ENCODE assay signal across 9 mouse cellular contexts in genomic region chr8:84984294-84985048, GRCm38 (mm10). TPM values are rescaled to one million over a fixed set of nuclear protein-coding genes. Genes with fewer than 3 reads are reported as not detected.
A peak's percentile ranks its signal among the peaks of the same experiment; 100 is the strongest.
DNase-seq lines count a peak whose midpoint lies in the region; ATAC-seq lines count a peak whose summit lies in the region.
"Had no signal": no experiment of that assay in that cellular context is flagged by ENCODE, and none has a peak within 500 bp of the region (broad histone marks: within the 10 kb centered on the region; RNA-seq: fewer than 3 reads in every experiment).

No protein-coding gene starts in this region.

- no peak for ATAC-seq in limb, embryonic 11.5 days (ENCODE audit: insufficient number of reproducible peaks, low FRiP score, low TSS enrichment, low read depth)
- ATAC-seq in midbrain, embryonic 13.5 days: no peak
- ATAC-seq in monocyte, adult 5-6 weeks (replicated peaks; ENCODE audit: insufficient number of reproducible peaks, low FRiP score, low TSS enrichment, poor library complexity, severe bottlenecking): no peak

- peak overlapping the region; percentile 97 for H3K4me2 ChIP-seq in limb, embryonic 11.5 days (ENCODE audit: low read depth, severe bottlenecking)
- peak overlapping the region; percentile 89 for H3K4me2 ChIP-seq in midbrain, embryonic 13.5 days (replicated peaks)

- intact Hi-C loops in gastrocnemius, postnatal 36 days (cut with DNase I): no loop called here

- peak; percentile 42 for DNase-seq in embryo, embryonic 9.5 days (ENCODE audit: extremely low spot score)
- no peak for DNase-seq in embryo, embryonic 10.5 days (ENCODE audit: low spot score)
- DNase-seq in adrenal gland, postnatal 36 days: peak; percentile 55 to 68
- DNase-seq in heart, postnatal 4 days: peak; percentile 48
- no peak for DNase-seq in limb, embryonic 11.5 days (ENCODE audit: low spot score)
- DNase-seq in gastrocnemius, postnatal 36 days: no peak

- H3K27me3 ChIP-seq in limb, embryonic 11.5 days (ENCODE audit: control insufficient read depth, insufficient read depth, low read length): no peaks in the 10 kb centered on the region
- H3K27me3 ChIP-seq in midbrain, embryonic 13.5 days: peaks cover 63% of the 10 kb centered on the region
- H3K27me3 ChIP-seq: Patski had no signal

- peaks cover 36% of the 10 kb centered on the region for H3K4me1 ChIP-seq in limb, embryonic 11.5 days (ENCODE audit: control insufficient read depth, insufficient read depth, low read length)
- peaks cover 49% of the 10 kb centered on the region for H3K4me1 ChIP-seq in midbrain, embryonic 13.5 days (replicated peaks)

- WGBS in limb, embryonic 11.5 days: 7% methylated on average over 16 of the region's 16 CpGs
- 13% methylated on average over 16 of the region's 16 CpGs for WGBS in midbrain, embryonic 13.5 days

- H3K4me3 ChIP-seq in limb, embryonic 11.5 days (ENCODE audit: low read depth, low read length): no peak overlapping the region
- H3K4me3 ChIP-seq in midbrain, embryonic 13.5 days (replicated peaks): no peak overlapping the region

- H3K27ac ChIP-seq in limb, embryonic 11.5 days (replicated peaks; ENCODE audit: low read depth, low read length): peak overlapping the region; percentile 68
- peak overlapping the region; percentile 44; the same call in 1 of the 2 replicates for H3K27ac ChIP-seq in midbrain, embryonic 13.5 days

- peak overlapping the region; percentile 37; the same call in 1 of the 2 replicates for H3K9ac ChIP-seq in limb, embryonic 11.5 days (ENCODE audit: low read length)
- peak overlapping the region; percentile 62 for H3K9ac ChIP-seq in midbrain, embryonic 13.5 days (replicated peaks)

- H3K9me3 ChIP-seq in limb, embryonic 11.5 days (ENCODE audit: control insufficient read depth, low read length): no peaks in the 10 kb centered on the region
- no peaks in the 10 kb centered on the region for H3K9me3 ChIP-seq in midbrain, embryonic 13.5 days

- no peaks in the 10 kb centered on the region for H3K36me3 ChIP-seq in limb, embryonic 11.5 days (ENCODE audit: control insufficient read depth, insufficient read depth, low read length)
- H3K36me3 ChIP-seq in midbrain, embryonic 13.5 days: no peaks in the 10 kb centered on the region

RNA-seq across cellular contexts. Expression of gene Hook2, which starts 5.9 kb away (rescaled TPM):
- total RNA-seq in adrenal gland, postnatal 36 days (2021): 1 to 10 TPM; 7.0 to 8.2 TPM
- total RNA-seq in heart, postnatal 4 days (2021): 1 to 10 TPM; 2.2 to 2.6 TPM
- polyA plus RNA-seq in limb, embryonic 11.5 days (2014; fragmentation: Nextera tagmentation; extraction: Ambion mirVana): 14.5 and 15.2 TPM in 2 replicates
- polyA plus RNA-seq in midbrain, embryonic 13.5 days (2015; fragmentation: Nextera tagmentation; extraction: Ambion mirVana): 23.5 and 23.8 TPM in 2 replicates
- total RNA-seq in monocyte, adult 5-6 weeks (2017): 4.2 to 8.7 TPM (median 4.5 TPM) in 3 replicates
- 1 to 10 TPM; 1.4 to 1.5 TPM for total RNA-seq in gastrocnemius, postnatal 36 days (2021)

RNA-seq across cellular contexts. Expression of gene Junb, which starts 6.0 kb away (rescaled TPM):
- 100 to 1,000 TPM in 1 of 2 experiments, 10 to 100 TPM in 1; 71.5 to 139 TPM for total RNA-seq in adrenal gland, postnatal 36 days (2021)
- 10 to 100 TPM; 12.3 to 12.4 TPM for total RNA-seq in heart, postnatal 4 days (2021)
- polyA plus RNA-seq in limb, embryonic 11.5 days (2014; fragmentation: Nextera tagmentation; extraction: Ambion mirVana): 7.2 and 7.7 TPM in 2 replicates
- 3.5 and 6.1 TPM in 2 replicates for polyA plus RNA-seq in midbrain, embryonic 13.5 days (2015; fragmentation: Nextera tagmentation; extraction: Ambion mirVana)
- total RNA-seq in monocyte, adult 5-6 weeks (2017): 405 to 735 TPM (median 444 TPM) in 3 replicates
- 10 to 100 TPM in 1 of 2 experiments, 1 to 10 TPM in 1; 4.3 to 12.8 TPM for total RNA-seq in gastrocnemius, postnatal 36 days (2021)

RNA-seq across cellular contexts. Expression of gene Rnaseh2a, which starts 14.9 kb away (rescaled TPM):
- 100 to 1,000 TPM; 109 to 136 TPM for total RNA-seq in adrenal gland, postnatal 36 days (2021)
- 10 to 100 TPM; 61.8 to 69.1 TPM for total RNA-seq in heart, postnatal 4 days (2021)
- 127 and 133 TPM in 2 replicates for polyA plus RNA-seq in limb, embryonic 11.5 days (2014; fragmentation: Nextera tagmentation; extraction: Ambion mirVana)
- 66.5 and 68.6 TPM in 2 replicates for polyA plus RNA-seq in midbrain, embryonic 13.5 days (2015; fragmentation: Nextera tagmentation; extraction: Ambion mirVana)
- 43.9 to 58.8 TPM (median 58.1 TPM) in 3 replicates for total RNA-seq in monocyte, adult 5-6 weeks (2017)
- total RNA-seq in gastrocnemius, postnatal 36 days (2021): 10 to 100 TPM; 23.3 to 23.8 TPM

RNA-seq across cellular contexts. Expression of gene Prdx2, which starts 15.1 kb away (rescaled TPM):
- 100 to 1,000 TPM; 651 to 659 TPM for total RNA-seq in adrenal gland, postnatal 36 days (2021)
- 100 to 1,000 TPM; 678 to 716 TPM for total RNA-seq in heart, postnatal 4 days (2021)
- polyA plus RNA-seq in limb, embryonic 11.5 days (2014; fragmentation: Nextera tagmentation; extraction: Ambion mirVana): 1,235 and 1,326 TPM in 2 replicates
- polyA plus RNA-seq in midbrain, embryonic 13.5 days (2015; fragmentation: Nextera tagmentation; extraction: Ambion mirVana): 1,603 and 1,658 TPM in 2 replicates
- total RNA-seq in monocyte, adult 5-6 weeks (2017): 153 to 207 TPM (median 196 TPM) in 3 replicates
- 100 to 1,000 TPM; 180 to 196 TPM for total RNA-seq in gastrocnemius, postnatal 36 days (2021)

RNA-seq across cellular contexts. Expression of gene Gm49661, which starts 15.2 kb away (rescaled TPM):
- total RNA-seq in adrenal gland, postnatal 36 days (2021): 1 to 10 TPM in 1 of 2 experiments, not detected in 1; 1.5 TPM
- 1 to 10 TPM in 1 of 2 experiments, not detected in 1; 1.5 TPM for total RNA-seq in heart, postnatal 4 days (2021)
- polyA plus RNA-seq in limb, embryonic 11.5 days (2014; fragmentation: Nextera tagmentation; extraction: Ambion mirVana): not detected in 2 replicates
- polyA plus RNA-seq in midbrain, embryonic 13.5 days (2015; fragmentation: Nextera tagmentation; extraction: Ambion mirVana): not detected in 2 replicates
- total RNA-seq in monocyte, adult 5-6 weeks (2017): not detected in 3 replicates
- total RNA-seq in gastrocnemius, postnatal 36 days (2021): not detected

Comparison
In these comparisons a context has a peak if more than half of its experiments do, and no peak if none do; other contexts are left out.
1. DNase-seq: peak in embryo, embryonic 9.5 days (single experiment), adrenal gland, postnatal 36 days (2 of 2) and heart, postnatal 4 days (single experiment); none in embryo, embryonic 10.5 days (single experiment), limb, embryonic 11.5 days (single experiment) and gastrocnemius, postnatal 36 days (0 of 2).
2. RNA of gene Junb, which starts 6.0 kb away (total RNA-seq): 405 to 735 TPM in monocyte, adult 5-6 weeks and 71.5 to 139 TPM in adrenal gland, postnatal 36 days; 4.3 to 12.8 TPM in gastrocnemius, postnatal 36 days and 12.3 to 12.4 TPM in heart, postnatal 4 days; every median in the first group is over 4 times any median in the second.